Mouse (Mus musculus): ENCODE results near the gene Nap1l5. TPM values are rescaled to one million over a fixed set of nuclear protein-coding genes. Genes with fewer than 3 reads are reported as not detected.
A peak's percentile ranks its signal among the peaks of the same experiment; 100 is the strongest.

Nap1l5 gene
- total RNA-seq, 2 experiments from 2014 or later, result 351 to 372 TPM

DNA sequence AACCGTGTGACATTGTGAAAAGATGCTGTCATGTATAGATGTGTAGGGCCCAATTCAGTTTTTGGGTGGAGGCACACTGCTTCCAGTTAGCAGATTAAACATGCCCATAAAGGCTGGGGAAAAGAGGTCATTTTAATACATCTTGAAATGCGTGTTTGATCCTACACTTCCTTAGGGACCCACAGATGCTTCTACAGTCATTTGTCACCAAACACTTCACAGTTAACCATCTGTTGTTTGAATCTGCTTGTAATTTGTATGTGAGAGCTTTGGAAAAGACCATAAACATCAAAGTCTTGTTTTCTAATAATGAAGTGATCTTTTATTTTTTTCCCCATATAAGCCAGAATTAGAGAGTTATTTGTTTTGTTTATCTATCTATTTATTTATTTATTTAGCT lies 915 bp upstream of the Nap1l5 start:
- DNase-seq (ENCODE audit: low spot score in 2 of 2), result no peak

DNA sequence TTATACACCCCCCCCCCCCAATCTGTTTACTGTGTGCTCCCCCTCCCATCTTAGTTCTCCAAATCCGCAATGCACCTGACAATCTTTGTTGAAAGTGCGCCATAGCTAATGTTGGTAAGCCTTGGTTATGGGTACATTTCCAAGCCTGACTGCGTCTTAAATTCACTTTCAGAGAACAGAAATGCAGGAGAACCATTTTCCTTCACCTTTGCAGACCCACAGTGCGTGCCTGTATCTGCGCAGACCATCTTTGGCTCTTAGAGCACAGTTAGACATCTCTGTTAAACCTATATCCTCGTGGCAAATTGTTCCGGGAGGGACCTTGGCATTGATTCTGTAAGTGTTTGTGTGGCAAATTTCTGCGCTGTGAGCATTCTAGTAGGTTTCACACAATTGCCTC lies 460 bp upstream of the Nap1l5 start:
- DNase-seq (ENCODE audit: low spot score in 2 of 2), result no peak

DNA sequence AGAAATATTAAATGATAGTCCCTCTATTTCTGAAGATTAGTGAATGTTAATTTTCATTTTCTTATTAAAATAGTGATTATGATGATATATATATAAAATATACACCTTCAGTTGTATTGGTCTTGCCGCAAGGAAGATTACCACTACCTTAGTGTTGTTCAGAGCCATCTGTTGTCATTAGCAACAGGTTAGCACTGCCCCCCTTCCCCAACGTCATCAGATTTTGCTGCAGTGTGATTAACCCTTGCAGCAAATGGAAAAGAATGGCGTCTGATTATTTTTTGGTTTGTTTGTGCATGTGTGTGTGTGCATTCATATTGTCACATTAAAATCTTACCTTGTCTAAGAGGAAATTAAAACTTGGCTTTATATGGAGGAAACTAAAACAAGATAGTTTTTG lies 2.3 kb downstream of the Nap1l5 start:
- no peak for DNase-seq (ENCODE audit: low spot score in 2 of 2)

DNA sequence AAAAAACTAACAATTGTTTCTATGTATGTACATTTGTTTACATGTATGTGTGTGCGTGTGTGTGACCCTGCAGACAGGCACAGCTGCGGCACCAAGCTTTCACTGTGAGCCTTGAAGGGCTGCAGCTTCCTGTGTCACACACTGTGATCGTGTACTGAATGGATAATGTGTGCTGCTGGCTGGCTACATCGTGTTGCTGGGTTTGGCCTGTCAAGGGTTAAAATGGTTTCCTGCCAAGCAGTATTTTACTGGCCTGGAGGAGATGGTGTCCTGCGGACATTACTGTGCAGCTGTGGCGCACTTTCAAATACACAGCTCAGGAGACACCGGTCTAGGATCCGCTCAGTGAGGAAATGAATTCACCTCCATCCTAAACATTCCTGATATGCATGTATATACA lies 3.7 kb downstream of the Nap1l5 start:
- no peak for DNase-seq (ENCODE audit: low spot score in 2 of 2)

DNA sequence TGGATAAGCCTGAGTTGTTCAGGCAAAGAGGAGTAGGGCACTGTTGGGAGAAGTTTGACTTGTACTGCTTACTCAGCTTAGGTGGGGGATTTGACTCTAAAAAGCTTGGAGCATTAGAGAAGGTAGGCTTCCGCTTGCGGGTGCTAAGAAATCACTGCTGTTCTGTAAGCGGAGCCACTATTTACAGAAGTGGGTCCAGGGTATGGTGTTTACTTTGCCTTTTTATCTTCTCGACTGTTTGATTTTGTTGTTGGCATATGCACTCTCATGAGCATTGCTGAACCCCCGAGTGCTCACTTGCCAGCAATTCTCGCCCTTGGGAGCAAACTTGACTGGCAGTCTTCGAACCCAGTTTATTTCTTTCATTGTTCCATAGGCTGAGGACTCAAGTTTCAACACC lies 6.3 kb downstream of the Nap1l5 start:
- DNase-seq (ENCODE audit: low spot score in 2 of 2), result no peak

DNA sequence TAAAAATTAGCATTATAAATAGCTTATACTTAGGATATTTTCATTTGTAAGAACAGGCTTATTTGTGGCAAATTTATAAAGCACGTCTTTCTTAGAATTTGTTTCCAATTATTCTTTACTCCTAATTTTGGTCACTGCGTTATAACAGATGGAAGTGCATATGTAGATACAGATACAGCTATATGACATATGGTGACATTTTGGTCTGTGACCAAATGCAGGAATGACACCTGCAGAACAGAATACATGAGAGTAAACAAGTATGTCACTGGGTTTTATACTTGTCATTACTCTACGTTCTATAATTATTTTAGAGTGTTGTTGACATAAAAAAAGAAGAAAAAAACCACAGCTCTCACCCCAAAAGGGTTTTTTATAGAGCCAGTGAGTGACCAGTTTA lies 7.8 kb downstream of the Nap1l5 start:
- no peak for DNase-seq (ENCODE audit: low spot score in 2 of 2)

DNA sequence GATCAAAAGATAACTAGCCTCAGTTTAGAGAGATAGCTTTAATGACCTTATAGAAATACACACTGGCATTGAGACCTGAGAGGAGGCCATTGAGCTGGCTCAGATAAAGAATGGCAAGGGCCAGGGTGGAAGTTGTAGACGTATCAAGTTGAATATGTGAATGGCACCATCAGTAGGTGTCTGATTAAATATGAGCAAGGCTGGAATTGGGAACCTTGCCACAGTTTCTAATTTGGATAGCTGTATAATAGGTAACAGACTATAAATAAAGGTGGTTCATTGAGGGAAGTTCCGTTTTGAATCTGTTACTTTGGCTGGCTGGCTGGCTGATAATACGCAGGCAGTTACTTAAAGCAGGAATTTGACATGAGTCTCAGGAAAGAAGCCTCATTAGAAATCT lies 10.2 kb downstream of the Nap1l5 start:
- DNase-seq (ENCODE audit: low spot score in 2 of 2), result no peak

DNA sequence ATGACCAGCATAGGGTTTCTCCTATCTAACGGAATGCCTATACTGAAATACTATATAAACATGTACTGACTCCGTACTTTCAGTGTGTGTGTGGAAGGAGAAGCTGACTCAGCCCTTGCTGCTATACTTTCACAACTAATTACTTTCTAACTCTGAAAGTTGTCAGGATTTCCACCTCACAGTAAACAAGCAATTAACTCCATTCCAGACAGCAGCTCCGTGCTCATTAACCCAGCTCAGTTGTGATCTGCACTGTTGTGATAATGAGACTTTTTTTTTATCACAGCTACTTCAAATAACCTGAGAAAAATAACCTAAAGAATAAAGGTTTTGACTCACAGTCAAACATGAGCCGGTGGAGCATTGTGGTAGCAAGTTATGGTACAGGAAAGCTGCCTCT lies 11.9 kb downstream of the Nap1l5 start:
- no peak for DNase-seq (ENCODE audit: low spot score in 2 of 2)

DNA sequence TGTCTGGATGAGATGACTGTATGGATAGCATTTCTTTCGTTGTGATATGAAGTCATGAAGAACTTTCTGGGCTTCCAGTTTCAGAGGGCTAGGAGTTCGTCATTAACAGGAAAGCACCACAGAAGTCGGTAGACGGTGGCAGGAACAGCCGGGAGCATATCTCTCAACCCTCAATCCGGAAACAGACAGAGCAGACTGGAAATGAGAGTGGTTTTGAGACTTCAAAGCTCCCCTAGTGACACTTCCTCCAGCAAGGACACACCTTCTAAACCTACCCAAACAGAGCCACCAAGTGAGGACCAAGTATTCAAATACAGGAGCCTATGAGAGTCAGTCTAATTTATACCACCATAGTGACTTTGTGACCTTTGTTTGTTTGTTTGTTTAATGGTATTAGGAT lies 13.6 kb downstream of the Nap1l5 start:
- no peak for DNase-seq (ENCODE audit: low spot score in 2 of 2)

DNA sequence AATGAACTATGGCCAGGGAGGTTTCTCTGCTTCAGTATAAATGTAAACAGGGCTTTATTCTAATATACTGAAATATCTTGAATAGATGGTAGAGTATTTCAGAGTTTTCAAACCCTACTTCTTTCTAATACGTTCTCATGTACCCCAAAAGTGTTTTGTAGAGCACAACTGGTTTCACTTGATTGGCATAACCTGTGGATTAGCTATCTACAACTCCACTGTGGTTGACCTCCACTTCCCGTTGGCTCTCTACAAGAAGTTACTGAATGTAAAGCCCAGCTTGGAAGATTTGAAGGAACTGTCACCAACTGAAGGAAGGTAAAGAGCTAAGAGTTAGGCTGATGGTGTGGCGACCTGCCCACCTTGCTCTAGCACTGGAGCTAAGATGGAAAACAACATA lies 17.0 kb downstream of the Nap1l5 start:
- no peak for DNase-seq (ENCODE audit: low spot score in 2 of 2)

DNA sequence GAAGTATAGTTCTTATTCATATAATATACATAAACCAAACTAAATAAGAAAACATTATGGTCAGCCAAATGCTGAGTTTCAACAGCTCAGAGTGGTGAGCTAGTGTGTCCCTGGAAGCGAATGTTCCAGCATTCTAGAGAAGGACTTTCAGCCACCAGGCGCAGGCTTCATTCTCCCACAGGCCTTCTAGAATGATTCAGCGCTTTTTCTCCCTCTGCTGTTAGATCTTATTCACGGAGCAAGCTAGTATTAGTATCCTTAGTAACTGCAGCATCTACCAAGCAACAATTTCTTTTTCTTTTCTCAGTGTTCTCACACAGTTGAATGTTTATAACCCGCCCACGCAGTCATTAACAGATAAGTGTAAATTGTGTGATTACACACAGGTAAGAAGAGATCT lies 24.6 kb downstream of the Nap1l5 start:
- DNase-seq (ENCODE audit: low spot score in 2 of 2), result no peak

DNA sequence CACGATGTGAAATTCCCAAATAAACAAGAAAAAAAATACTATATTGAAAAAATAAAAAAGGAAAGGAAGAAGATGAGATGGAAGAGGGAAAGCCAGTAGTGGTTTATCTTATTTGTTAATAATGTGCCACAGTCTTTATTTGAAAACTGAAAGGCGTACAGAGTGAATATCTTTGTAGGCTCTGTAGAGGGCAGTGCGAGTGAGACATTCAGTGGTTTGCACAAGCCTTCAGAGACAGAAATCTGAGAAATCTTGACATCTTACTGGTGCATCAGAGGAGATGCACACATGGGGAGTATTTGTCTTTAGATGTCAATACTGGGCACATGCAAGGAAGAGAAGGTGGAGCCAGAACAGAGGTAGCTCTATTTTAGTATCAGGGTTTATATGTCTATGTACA lies 25.5 kb downstream of the Nap1l5 start:
- no peak for DNase-seq (ENCODE audit: low spot score in 2 of 2)

DNA sequence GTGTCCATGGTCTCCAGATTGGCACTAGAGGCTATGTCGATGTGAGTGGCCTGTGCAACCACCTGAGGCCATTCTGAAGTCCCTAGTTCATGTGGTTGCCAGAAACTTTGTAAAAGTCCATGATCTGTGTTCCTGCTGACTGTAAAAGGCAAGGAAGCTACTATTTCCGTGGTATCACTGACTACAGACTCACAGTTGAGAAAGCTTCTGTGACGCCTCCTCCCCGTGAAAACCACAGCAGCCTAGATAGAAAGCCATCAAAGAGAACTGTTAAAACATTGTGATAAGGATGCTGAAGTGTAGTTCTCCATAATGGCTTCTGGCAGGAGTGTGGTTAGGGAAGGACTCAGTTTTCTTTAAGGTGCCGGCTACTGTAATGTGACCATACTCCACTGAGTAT lies 26.0 kb downstream of the Nap1l5 start:
- no peak for DNase-seq (ENCODE audit: low spot score in 2 of 2)

DNA sequence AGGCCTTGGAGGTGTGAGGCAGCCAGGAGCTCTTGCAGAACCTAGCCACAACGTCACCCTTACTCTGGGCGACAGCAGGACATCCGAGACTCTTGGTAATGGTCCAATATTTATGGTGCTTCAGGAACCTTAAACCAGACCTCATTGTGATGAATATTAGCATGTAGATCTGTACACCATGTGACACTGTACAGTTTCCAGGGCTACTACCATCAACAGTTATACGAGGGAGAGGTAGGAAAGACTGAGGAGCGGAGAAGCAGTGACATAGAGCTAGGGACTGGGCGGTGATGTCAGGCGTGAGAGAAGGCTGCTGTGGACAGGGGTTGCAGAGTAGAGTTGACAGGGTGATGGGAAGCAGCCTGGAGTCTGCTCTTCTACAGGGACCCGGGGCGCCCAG lies 26.9 kb downstream of the Nap1l5 start:
- DNase-seq (ENCODE audit: low spot score in 2 of 2), result no peak

DNA sequence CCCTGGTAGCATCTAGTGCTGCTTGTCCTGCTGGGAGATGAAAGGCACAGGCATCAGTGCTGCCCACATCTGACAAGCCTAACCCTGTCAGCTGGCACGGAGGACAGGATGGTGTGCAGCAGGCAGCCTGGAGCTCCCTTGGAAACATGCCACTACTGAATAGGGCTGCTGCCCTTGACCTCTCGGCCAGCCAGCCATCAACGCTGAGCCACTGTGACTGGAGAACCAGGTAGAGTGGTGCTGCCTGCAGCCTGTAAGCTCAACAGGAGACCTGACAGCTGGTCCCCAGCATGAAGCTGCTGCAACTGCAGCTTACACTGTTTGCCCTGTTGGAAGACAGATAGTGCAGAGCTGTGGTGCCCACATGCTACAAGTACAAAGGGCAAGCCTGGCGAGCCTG lies 27.3 kb downstream of the Nap1l5 start:
- no peak for DNase-seq (ENCODE audit: low spot score in 2 of 2)

DNA sequence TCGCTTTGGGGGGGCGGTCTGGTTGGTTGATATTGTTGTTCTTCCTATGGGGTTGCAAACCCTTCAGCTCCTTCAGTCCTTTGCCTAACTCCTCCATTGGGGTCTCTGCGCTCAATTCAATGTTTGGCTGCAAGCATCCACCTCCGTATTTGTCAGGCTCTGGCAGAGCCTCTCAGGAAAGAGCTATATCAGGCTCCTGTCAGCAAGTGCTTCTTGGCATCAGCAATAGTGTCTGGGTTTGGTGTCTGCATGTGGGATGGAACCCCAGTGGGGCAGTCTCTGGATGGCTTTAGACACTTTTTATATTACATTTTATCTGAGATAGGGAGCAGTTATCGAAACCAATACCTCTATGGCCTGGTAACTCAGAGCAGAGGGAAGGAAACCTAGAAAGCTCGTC lies 39.0 kb downstream of the Nap1l5 start:
- peak; percentile 22 to 44 for DNase-seq (ENCODE audit: low spot score in 2 of 2)

DNA sequence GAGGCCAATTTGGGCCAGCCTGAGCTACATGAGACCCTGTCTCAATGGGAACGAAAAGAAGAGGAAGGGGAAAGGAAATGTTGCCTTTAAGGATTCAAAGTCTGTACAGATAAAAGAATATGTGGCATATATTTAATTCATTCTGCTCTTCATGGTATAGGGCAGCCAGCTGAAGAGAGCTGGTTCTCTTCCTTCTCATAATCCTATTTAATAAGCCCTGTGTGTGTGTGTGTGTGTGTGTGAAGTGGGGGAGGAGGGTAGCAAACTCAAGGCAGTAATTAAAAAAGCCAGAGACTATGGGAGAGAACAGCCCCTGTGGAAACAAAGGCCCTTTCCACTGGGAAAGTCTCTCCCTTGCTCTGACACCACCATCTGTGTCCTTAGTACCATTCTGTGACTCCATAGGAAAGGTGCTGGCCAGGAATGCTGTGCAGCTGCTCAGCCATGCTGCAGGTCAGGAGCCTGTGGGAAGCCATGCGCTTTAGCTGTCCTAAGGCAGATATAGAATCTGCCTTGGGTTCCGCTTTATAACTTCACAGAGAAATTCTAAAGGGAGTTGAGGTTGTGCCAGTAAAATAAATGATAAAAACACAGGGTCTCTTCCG lies 43.1 kb downstream of the Nap1l5 start:
- DNase-seq (ENCODE audit: low spot score in 2 of 2), result no peak

DNA sequence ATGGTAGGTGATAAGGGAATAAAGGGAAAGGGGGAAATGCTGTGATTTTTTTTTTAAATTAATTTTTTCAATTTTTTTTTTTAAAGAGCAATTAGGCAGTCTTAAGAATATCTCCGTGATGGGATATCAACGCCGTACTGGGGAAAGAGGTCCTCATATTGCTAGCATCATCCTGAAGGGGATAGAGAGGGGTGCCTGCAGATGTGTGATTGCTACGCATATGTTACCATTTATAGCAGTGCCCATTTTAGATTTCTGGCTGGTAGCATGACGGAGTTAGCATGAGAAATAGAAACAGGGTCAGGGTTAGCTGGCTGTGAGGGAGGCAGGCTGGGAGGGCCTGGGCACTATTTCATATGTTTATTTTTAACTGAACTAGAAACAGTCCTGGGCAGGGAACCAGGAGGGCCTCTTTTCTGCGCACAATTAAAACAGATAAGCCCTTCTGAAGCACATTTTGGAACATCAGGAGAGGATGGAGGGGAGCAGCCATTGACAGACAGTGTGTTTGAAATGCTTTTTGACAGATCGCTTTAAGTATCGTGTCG lies 44.4 kb downstream of the Nap1l5 start:
- no peak for DNase-seq (ENCODE audit: low spot score in 2 of 2)

DNA sequence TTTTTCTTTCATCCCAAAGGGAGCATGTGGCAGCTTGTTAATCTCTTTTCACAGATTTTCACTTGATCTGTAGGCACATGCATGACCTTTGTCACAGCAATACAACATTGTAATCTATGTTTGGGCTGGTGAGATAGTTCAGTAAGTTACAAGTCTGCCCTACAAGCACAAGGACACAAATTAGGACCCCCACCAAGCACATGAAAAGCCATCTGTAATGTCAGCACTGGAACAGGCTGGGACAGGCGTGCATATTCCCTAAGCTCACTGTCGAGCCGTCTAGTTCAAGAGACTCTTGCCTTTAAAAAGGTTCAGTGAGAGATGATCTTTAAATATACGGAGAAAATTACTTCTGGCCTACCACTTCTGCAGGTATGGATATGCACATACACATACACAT lies 47.4 kb downstream of the Nap1l5 start:
- no peak for DNase-seq (ENCODE audit: low spot score in 2 of 2)

DNA sequence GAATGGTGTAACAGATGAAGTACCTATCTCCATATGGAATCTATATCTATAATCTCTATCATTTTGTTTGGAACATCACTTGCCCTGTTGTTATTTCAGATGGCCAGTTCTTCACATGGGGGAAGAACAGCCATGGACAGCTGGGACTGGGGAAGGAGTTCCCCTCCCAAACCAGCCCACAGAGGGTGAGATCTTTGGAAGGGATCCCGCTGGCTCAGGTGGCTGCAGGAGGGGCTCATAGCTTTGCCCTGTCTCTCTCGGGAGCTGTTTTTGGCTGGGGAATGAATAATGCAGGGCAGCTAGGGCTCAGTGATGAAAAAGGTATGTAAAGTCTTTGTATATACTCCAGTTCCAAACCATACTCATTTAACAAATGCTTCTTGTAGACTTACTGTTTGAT lies 50.4 kb downstream of the Nap1l5 start:
- DNase-seq (ENCODE audit: low spot score in 2 of 2), result no peak

DNA sequence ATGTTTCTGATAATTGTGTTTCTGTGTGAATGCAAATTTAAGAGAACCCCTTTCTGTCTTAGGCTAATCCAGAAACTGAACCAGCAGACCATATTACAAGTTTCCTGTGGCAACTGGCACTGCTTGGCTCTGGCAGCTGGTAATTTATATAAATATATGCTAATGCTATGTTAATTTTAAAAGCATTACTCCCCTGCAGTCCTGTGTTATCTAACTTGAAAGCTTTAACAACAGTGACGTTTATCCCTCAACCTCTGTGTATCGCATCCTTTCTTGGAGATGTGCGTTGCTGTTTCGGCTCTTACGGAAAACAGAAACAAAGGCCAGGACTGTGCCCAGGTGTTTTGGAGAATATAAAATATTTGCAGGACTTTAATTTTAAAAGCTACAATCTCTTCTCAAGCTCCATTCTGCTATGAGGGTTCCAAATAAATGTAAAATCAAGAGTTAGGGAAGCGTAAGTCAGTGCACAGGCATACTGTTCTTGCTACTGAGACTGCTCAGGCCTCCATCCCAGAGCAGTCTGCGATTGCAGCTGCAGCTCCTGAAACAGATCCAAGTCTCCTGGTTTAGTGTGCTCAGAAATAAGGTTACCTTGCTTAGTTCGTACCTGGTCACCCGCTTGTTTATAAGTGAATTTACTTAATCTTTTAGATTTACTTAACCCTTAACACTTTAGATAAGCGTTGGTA lies 51.1 kb downstream of the Nap1l5 start:
- DNase-seq (ENCODE audit: low spot score in 2 of 2), result no peak

Measured in left cerebral cortex, adult 18-20 months (tissue).